Mouse (Mus musculus): ENCODE data around the gene Rtn2.

GRCm38 (mm10) chr7:19314033-19314432 lies 31.6 kb downstream of the Rtn2 start:
- no peak for TF ChIP-seq POLR2A (IDR thresholded peaks at IDR 0.05; ENCODE audit: low read depth, low read length)
- TF ChIP-seq CTCF (IDR thresholded peaks at IDR 0.05; ENCODE audit: borderline replicate concordance, insufficient read depth, low read length) = no peak

All from embryonic fibroblast, embryonic 13.5 days (primary cell).